29 mouse cellular contexts compared by ENCODE assay signal in genomic region chr7:118650891-118651290, GRCm38 (mm10). TPM values are rescaled to one million over a fixed set of nuclear protein-coding genes. Genes with fewer than 3 reads are reported as not detected.
DNase-seq lines count a peak whose midpoint lies in the region; TF ChIP-seq lines count a peak whose summit lies in the region.
"Had no signal": no experiment of that assay in that cellular context is flagged by ENCODE, and none has a peak within 500 bp of the region (broad histone marks: within the 10 kb centered on the region; RNA-seq: fewer than 3 reads in every experiment).

No protein-coding gene starts in this region.

- TF ChIP-seq POLR2A in thymus, adult 2 months (IDR thresholded peaks at IDR 0.05; ENCODE audit: control insufficient read depth, extremely low read depth, insufficient read depth, low read length, poor library complexity), result no peak

- TF ChIP-seq CTCF in thymus, adult 2 months (IDR thresholded peaks at IDR 0.05; ENCODE audit: borderline replicate concordance, control insufficient read depth, extremely low read depth, insufficient read depth, low read length, poor library complexity), result no peak

- DNase-seq in left cerebral cortex, adult 18-20 months (ENCODE audit: low spot score in 2 of 2), result peak; percentile 41 to 60
- no peak for DNase-seq in left cerebral cortex, postnatal 10 days (ENCODE audit: extremely low spot score in 1 of 2, low spot score in 2 of 2)
- DNase-seq in right cerebral cortex, postnatal 25 days, result peak; percentile 21
- DNase-seq in right cerebral cortex, postnatal 14 days, result no peak
- peak; percentile 14 to 40 for DNase-seq in right cerebral cortex, postnatal 36 days (ENCODE audit: low spot score in 2 of 2)
- DNase-seq in heart, embryonic 10.5 days (ENCODE audit: low spot score), result no peak
- DNase-seq in thymus, adult 2 months, result no peak
- DNase-seq: adrenal gland, adult 2 months; adrenal gland, postnatal 36 days; B cell, adult 2 months; cerebellum, adult 2 months; cerebellum, postnatal 25 days; kidney, adult 2 months; kidney, postnatal 36 days; layer of hippocampus, postnatal 36 days; liver; retina, postnatal 1 day; spleen, adult 18-20 months; thymus, postnatal 4 days had no signal

- H3K4me1 ChIP-seq in heart, embryonic 10.5 days, result no peaks in the 10 kb centered on the region
- H3K4me1 ChIP-seq in thymus, adult 2 months (replicated peaks; ENCODE audit: control insufficient read depth, insufficient read depth, low read length), result no peaks in the 10 kb centered on the region
- H3K4me1 ChIP-seq: forebrain, embryonic 13.5 days; intestine, embryonic 15.5 days; liver, embryonic 15.5 days; lung, embryonic 15.5 days; midbrain, embryonic 15.5 days; neural tube, embryonic 15.5 days had no signal

- H3K4me3 ChIP-seq in heart, embryonic 10.5 days, result no peak overlapping the region
- no peak overlapping the region for H3K4me3 ChIP-seq in thymus, adult 2 months (ENCODE audit: control insufficient read depth, insufficient read depth, low read length)
- H3K4me3 ChIP-seq: forebrain, embryonic 13.5 days; intestine, embryonic 15.5 days; liver, embryonic 15.5 days; lung, embryonic 15.5 days; midbrain, embryonic 10.5 days; midbrain, embryonic 15.5 days; neural tube, embryonic 15.5 days had no signal

- no peaks in the 10 kb centered on the region for H3K36me3 ChIP-seq in heart, embryonic 10.5 days
- no peaks in the 10 kb centered on the region for H3K36me3 ChIP-seq in thymus, adult 2 months (ENCODE audit: control insufficient read depth, insufficient read depth, low read length)
- H3K36me3 ChIP-seq: intestine, embryonic 15.5 days; liver, embryonic 15.5 days; lung, embryonic 15.5 days; midbrain, embryonic 10.5 days; midbrain, embryonic 15.5 days; neural tube, embryonic 15.5 days had no signal

- 72% methylated on average over 1 of the region's 1 CpGs for WGBS in heart, embryonic 10.5 days
- WGBS in thymus, adult 2 months, result 84% methylated on average over 1 of the region's 1 CpGs

- H3K9me3 ChIP-seq in heart, embryonic 10.5 days, result no peaks in the 10 kb centered on the region
- H3K9me3 ChIP-seq: forebrain, embryonic 13.5 days; intestine, embryonic 15.5 days; liver, embryonic 15.5 days; lung, embryonic 15.5 days; midbrain, embryonic 10.5 days; midbrain, embryonic 15.5 days; neural tube, embryonic 15.5 days had no signal

- peaks cover 35% of the 10 kb centered on the region; the same call in 1 of the 2 replicates for H3K27me3 ChIP-seq in heart, embryonic 10.5 days (ENCODE audit: insufficient read depth, poor library complexity, severe bottlenecking)
- no peaks in the 10 kb centered on the region for H3K27me3 ChIP-seq in thymus, adult 2 months (ENCODE audit: control insufficient read depth, insufficient read depth, low read length)
- H3K27me3 ChIP-seq: forebrain, embryonic 13.5 days; intestine, embryonic 15.5 days; liver, embryonic 15.5 days; lung, embryonic 15.5 days; midbrain, embryonic 15.5 days; neural tube, embryonic 15.5 days had no signal

- intact Hi-C loops in left cerebral cortex, postnatal 10 days (cut with DNase I), result no loop called here

- no peak overlapping the region for H3K27ac ChIP-seq in heart, embryonic 10.5 days
- H3K27ac ChIP-seq in thymus, adult 2 months (ENCODE audit: control insufficient read depth, insufficient read depth, low read length), result no peak overlapping the region
- H3K27ac ChIP-seq: forebrain, embryonic 13.5 days; intestine, embryonic 15.5 days; liver, embryonic 15.5 days; lung, embryonic 15.5 days; midbrain, embryonic 10.5 days; midbrain, embryonic 15.5 days; neural tube, embryonic 15.5 days had no signal

RNA-seq across cellular contexts. Expression of gene Tmc5, which starts 53.8 kb away (rescaled TPM):
- under 1 TPM; 0.28 to 0.30 TPM for total RNA-seq in left cerebral cortex, adult 18-20 months (2021)
- under 1 TPM; 0.47 to 0.58 TPM for total RNA-seq in left cerebral cortex, postnatal 10 days (2021)
- polyA plus RNA-seq in heart, embryonic 10.5 days (2016; fragmentation: Nextera tagmentation; extraction: Ambion mirVana), result 0.05 TPM in 1 of 2 replicates, not detected in the other
- 0.42 and 0.50 TPM in 2 replicates for polyA plus RNA-seq in thymus, adult 2 months (2012; rRNA removed)
- total RNA-seq: adrenal gland, adult 2 months; adrenal gland, postnatal 36 days; megakaryocyte progenitor cell, adult 5-6 weeks had no signal
- polyA plus RNA-seq: activated CD4-positive, CD25-positive, alpha-beta regulatory T cell, adult 4 months; limb, embryonic 11.5 days had no signal

RNA-seq across cellular contexts. Expression of gene Gde1, which starts 54.7 kb away (rescaled TPM):
- 100 to 1,000 TPM; 241 to 246 TPM for total RNA-seq in left cerebral cortex, adult 18-20 months (2021)
- 100 to 1,000 TPM; 276 to 281 TPM for total RNA-seq in left cerebral cortex, postnatal 10 days (2021)
- polyA plus RNA-seq in heart, embryonic 10.5 days (2016; fragmentation: Nextera tagmentation; extraction: Ambion mirVana), result 64.6 and 64.9 TPM in 2 replicates
- 161 and 163 TPM in 2 replicates for polyA plus RNA-seq in thymus, adult 2 months (2012; rRNA removed)

Comparison
In these comparisons a context has a peak if more than half of its experiments do, and no peak if none do; other contexts are left out.
1. DNase-seq: peak in left cerebral cortex, adult 18-20 months (2 of 2), right cerebral cortex, postnatal 25 days (single experiment) and right cerebral cortex, postnatal 36 days (2 of 2); none in left cerebral cortex, postnatal 10 days (0 of 2), right cerebral cortex, postnatal 14 days (single experiment), heart, embryonic 10.5 days (single experiment) and thymus, adult 2 months (single experiment).